Mouse (Mus musculus): ENCODE results near the gene Atp2b4. TPM values are rescaled to one million over a fixed set of nuclear protein-coding genes. Genes with fewer than 3 reads are reported as not detected.
"Not testable (repeated sequence)": the region's sequence is repeated elsewhere in the genome, so short reads cannot be mapped to it uniquely, and the experiment has no call there.

Gene Atp2b4
- total RNA-seq, 4 experiments from 2014 or later, result 32.1 to 71.7 (median 45.6) TPM

DNA sequence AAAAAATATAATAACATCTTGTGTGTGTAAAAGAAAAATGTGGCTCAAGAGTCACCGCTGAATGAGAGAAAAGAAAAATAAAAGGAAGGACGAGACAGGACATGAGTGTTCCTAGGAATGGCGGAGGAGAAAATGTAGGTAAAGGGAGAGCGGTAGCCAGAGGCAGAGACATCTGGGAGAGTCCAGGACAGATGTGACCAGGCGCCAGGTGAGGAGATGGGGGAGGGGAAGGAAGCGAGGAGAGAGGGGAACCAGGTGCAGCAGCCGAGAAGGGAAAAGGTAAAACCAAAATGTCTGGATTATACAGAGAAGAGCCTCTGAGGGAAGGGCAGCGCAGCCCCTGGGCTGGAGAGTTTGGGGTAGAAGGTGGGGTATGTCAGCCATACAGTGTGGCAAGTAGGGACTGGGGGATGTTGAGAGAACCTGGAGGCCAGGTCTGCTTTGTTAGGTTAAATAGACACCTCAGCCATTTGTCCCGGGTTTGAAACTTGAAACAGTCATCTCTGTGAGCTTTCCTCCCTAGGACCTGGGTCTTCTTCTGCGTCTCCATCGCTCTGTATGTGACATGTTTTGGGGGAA is 107.2 kb downstream of the Atp2b4 start:
- DNase-seq, result no peak

DNA sequence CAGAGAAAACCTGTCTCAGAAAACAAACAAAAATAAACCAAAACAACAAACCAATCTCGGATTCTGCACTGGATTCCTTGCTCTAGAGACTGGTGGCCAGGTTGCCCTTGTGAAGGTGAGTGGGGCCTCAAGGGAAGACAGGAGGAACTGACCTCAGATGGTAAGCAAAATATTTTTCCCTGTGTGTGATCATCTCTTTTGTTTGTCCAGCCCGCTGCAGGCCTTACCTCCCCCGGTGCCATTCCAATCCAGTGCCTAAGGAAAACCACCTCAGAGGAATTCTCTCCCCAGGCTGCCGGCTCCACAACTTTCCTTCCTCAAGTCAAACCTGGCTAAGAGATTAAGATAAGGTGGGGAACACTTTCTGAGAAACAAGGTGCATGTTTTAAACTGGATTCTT is 108.6 kb downstream of the Atp2b4 start:
- DNase-seq, result no peak

DNA sequence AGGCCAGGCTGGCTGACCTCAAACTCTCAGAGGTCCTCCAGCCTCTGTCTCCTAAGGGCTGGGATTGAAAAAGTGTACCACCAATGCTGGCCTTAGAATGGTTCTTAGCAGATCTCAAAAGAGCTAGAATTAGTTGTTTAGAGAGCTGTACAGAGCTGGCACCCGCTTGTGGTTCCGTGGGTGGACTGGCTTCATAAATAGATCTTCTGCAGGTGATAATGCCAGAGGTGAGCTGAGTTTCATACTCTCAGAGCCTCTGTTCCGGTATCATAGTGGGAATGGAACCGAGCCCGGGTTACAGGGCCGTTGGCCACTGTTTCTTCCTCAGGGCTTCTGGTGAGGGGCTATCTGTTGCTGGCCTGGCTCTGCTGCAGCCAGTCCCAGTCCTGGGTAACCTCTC is 109.8 kb downstream of the Atp2b4 start:
- DNase-seq, result no peak

DNA sequence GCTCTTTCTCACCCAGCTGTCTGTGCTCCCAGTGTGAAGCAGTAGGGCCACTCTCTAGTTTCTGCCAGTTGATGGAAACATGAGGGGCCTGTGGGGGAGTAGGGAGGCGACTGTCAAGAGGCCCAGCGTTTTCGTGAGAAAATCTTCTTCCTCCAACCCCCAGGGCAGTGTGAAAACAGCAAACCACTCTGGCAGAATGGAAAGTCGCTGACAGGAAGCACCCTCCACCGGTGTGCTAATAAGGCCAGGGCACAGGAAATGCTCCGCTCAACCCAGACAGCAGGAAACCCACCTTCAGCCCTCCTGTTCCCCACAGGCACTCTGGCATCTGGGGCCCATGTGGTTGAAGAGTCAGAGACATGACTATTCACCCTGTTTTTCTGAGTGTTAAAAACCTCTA is 110.9 kb downstream of the Atp2b4 start, which contains the start of gene Lax1:
Gene Lax1, minus strand, starts transcription at position 212 of the 400 bp plus-strand sequence.
- DNase-seq, result no peak

DNA sequence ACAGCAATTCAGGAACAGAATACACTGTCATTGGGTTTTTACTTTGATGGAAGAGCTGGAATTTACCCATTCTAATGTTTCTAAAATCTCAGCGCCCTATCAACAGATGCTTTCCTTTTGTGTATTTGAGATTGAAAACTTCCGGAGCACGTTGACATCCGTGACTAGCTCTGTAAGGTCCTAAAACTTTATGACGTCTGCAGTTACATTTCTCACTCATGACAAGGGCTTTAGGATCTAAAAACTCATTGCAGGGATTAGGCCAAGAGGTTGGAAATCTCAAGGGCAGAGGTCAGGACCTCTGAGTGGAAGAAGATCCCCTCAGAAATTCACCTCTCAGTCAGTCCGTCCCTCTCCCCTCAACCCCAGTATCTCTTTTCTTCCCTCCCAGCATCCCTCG is 112.5 kb downstream of the Atp2b4 start:
- no peak for DNase-seq

DNA sequence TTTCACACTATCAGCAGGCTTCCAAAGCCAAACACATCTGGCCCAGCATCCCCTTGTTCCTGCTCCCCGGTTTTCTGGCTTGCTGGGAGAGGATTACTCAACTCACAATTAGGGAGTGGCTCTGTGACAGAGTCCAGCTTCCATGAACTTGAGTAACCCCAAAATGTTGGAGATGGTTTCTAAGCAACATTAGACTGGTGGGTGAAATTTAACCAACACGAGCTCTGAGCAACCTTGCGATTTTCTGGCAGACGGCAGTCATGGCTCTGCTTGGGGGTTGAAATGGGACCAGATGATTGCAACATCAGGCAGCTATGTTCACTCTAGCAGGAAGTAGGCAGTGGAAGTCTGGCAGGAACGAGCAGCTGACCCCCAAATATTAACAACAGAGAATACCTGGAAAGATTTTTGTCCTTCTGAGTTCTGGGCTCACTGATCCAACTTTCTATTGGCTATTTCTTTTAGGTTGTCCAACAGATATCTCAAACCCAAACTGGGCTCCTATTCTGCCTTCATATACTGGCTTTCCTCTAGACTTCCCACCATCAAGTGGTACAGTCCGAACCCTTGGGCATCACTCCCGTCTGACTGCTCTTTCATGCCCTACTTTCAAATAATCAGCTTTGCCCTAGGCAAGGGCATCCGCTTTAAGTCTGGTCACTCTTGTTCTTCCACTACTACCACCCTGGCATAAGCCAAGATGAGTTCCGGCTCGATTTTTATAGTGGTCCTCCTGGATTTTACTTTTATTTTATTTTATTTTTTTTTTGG is 114.9 kb downstream of the Atp2b4 start:
- DNase-seq, result peak; percentile 49

DNA sequence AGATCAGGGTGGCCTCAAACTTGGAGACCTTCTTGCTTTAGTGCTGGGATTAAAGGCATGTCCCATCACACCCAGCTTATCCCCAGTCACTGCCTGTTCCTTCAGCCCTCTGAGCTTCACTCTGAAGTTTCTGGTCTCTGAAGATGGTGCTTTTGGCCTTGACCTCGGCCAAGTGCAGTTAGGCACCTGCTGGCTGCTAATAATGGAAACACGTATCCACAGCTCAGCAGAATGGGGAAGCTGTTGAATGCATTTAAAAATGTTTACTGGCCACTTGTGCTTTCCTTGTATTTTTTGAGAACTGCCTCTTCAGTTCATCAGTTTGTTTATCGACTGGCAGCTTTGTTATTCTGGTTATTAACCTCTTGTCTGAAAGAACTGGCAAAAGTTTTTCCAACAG is 129.0 kb downstream of the Atp2b4 start:
- DNase-seq, result no peak

DNA sequence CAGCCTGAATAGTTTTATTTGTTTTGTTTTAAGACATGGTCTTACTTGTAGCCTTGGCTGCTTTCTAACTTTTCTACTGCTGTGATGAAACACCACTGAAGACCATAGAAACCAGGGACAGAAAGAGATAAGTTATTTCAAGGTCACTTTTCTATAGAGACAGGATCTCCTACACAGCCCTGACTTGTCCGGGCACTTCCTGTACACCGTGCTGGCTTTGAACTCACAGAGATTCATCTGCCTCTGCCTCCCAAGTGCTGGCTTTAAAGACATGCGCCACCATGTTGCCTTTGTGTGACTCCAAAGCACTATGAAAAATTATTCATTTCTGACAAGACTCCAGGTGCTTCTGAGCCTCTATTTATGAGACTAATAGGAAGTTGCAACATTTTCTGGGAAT is 129.6 kb downstream of the Atp2b4 start:
- DNase-seq, result no peak

DNA sequence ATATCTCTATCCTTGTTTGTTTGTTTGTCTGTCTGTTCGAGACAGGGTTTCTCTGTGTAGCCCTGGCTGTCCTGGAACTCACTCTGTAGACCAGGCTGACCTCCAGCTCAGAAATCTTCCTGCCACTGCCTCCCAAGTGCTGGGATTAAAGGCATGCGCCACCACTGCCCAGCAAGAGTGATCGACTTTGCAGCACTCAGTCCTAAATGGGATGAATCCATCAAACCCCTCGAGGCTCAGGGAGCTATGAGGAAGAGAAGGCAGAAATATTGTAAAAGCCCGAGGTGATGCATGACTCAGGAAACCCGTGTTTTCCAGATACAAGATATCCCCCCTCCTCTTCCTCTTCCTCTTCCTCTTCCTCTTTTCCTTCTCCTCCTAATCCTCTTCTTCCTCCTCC is 130.1 kb downstream of the Atp2b4 start:
- no peak for DNase-seq

DNA sequence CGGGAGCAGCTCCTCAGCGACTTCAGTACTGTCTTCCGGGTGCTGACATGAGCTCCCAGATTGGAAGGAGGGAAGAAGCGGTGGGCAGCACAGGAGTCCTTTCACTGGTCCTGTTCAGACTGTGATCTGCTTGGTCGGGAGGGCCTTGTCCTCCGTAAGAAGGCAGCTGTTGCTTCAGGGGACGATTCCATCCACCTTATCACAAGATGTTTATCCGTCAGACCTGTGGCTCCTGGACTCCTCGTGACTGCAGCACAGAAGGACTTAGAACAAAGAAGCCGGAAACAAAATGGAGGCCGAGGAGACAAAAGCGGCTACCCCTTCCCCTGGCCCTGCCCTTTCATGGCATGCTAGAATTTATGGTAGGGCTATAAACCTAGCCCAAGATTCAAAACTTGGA is 130.7 kb downstream of the Atp2b4 start:
- DNase-seq, result no peak

DNA sequence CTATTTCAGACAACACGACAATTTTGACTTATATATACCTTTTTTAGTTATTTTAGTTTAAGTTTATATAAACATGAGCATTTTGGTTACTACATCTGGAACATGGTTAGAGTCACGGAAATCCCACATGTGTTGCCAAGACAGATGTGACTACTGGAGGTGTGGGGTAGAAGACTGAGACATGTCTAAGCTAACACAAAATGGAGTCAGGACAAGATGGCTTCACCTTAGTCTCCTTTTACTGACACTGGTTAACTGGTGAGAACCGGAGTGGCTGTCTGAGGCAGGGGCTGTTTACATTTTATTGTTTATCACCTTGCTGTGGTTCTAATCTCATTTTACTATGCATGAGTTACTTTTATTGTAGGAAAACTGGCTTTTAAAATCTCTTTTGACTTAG is 132.2 kb downstream of the Atp2b4 start:
- DNase-seq, result no peak

DNA sequence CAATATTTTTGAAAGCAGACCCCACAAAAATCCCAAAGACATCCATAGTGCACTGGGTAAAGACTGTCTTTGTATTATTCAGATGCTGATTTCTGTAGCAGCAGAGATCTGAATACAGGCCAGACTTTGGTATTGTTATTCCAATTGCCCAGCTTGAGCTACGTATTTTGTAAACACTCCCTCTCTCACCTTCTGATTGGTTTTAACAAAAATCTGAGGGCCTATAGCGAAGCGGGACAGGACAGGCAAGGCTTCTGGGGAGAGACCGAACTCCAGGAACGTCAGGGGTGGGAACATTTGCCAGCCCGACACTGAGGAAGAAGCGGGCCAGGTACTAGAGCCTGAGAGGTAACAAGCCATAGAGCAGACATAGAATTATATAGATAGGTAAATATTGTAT is 133.1 kb downstream of the Atp2b4 start:
- DNase-seq, result no peak

DNA sequence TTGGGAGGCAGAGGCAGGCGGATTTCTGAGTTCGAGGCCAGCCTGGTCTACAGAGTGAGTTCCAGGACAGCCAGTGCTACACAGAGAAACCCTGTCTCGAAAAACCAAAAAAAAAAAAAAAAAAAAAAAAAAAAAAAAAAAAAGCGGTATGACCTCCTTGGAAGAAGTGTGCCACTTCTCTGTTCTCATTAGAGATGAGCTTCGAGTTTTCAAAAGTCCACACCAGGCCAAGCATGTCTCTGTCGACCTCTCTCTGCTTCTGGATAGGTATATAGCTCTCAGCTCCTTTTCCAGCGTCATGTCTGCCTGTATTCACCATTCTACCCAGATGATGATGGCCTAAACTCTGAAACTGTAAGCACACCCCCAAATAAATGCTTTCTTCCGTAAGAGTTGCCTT is 135.1 kb downstream of the Atp2b4 start:
- DNase-seq, result not testable (repeated sequence)

DNA sequence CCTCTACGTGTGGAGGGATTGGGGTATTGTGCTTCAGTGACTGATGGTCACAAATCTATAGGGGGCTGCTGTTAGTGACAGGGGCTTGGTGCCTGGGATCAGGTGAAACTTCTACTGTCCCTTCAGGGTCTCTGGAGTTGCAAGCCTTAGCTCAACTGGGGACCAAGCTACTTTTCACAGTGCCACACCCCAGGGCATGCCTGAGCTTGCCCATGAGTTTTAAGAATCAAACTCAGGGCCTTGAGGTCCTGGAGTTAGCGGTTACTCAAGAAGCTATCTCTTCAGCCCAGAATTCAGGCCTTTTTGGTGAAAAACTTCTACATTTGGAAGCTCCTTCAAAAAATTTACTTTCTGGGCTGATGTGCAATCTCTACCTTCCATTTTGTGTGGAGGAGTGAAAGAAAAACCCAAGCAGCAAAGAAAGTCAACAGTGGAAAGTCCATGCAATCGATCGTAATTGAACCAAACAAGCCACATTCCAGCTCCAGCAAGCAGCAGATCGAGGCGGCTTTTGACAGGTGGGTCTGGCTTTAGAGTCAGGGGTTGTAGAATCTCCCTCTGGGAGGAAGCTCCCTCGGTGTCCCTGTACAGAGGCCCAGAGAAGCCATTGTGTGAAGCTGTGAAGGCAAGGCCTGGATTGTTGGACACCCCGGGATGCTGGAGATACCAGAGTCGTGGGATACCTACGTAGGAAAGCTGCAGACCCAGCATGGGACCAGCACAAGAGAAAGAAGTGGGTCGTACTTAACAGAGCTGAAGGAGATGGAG is 136.5 kb downstream of the Atp2b4 start:
- no peak for DNase-seq

DNA sequence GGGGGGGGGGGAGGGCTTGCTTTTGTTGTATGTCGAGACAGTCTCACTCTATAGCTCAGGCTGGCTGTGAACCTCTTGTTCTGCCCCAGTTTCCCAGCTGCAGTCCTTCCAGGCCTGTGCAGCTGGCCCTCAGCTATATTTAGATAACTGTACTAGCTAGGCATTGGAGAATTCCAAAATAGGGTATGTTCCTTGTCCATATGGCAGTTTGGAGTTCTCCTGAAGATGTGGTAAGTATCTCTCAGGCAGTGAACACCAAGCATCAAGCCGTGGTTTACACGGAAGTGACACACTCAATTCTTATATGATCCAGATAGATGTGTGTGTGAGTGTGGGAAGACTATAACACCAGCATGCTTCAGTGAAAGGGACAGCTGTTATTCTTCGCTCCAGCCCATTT is 137.4 kb downstream of the Atp2b4 start:
- no peak for DNase-seq

DNA sequence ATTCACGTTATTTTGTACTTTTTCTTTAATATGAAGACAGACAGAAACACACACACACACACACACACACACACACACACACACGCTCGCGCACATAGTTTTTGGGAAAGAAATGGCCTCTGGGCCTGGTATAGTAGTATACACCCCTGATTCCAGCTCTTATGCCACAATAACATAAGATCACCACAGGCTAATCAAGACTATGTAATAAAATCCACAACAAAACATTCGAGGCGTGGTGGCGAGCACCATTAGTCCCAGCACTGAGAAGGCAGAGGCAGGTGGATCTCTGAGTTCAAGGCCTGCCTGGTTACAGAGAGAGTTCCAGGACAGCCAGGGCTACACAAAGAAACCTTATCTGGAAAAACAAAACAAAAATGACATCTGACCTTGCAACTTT is 137.9 kb downstream of the Atp2b4 start:
- no peak for DNase-seq

DNA sequence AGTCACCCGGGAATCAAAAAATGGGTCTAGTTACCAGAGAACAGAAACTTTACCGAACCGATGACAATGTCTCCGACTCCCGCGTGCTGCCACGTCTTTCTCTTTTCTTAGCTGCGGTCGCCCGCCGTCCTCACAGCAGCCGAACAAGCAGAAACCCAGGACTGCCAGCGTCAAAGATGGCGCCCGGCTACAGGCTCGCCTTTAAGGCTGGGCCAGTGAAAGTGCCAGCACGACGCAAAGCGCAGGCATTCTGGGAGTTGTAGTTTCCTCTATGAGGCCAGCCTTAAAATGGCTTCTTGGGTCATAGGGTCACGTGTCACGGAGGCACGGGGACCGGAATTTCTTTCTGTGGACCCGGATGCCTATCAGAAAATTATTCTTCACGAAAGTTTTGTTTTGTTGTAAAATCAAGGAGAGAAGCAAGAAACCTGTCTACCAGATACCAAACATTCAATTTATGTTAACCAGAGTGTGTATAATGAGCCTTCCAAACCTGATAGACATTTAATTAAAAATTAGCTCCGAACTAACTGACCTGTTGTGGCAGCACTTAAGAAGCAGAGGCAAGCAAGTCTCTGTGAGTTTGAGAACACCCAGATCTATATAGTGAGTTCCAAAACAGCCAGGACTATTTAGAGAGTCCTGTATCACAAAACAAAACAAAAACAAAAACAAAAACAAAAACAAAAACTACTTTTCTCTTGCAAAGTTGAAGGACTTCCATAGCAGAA is 139.5 kb downstream of the Atp2b4 start, which contains the start of gene Gm38394:
Gene Gm38394, minus strand, starts transcription at position 116 of the 731 bp plus-strand sequence.
- DNase-seq, result peak; percentile 91

DNA sequence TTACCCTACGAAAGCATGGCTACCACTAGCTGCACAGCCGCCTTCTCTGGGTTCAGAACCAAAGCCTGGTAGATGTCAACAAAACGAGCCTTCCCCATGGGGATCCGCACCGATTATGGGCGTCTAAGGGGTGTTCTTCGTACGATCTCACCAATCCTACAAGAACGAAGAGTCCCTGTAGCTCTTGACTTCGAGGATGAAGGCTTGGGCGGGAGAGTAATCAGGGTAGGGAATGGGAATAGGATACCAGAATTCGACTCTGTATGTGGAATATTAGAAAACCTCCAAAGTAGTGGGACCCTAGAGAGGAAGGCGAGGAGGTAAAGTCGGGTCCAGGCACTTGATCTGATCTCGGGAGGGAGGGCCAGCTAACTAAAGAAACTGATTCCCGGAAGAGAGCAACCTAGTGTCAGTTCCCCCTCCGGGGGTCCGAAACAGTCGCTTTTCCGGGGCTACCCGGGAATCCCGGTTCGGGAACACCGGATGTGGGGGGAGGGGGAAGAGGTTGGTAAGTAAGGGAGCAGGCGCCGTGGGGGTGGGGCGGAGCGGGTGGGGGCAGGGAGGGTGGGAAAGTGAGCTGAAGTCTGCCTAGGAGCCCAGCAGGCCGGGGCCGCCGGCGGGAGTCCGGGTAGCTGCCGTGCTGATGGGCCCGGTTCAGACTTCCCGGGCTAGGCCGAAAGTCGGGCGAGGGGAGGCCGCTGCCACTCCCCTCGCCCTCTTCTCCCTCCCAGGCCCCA is 140.2 kb downstream of the Atp2b4 start, which contains the start of gene Zbed6:
Gene Zbed6, minus strand, starts transcription at position 420 of the 737 bp plus-strand sequence.
- peak; percentile 57 for DNase-seq

DNA sequence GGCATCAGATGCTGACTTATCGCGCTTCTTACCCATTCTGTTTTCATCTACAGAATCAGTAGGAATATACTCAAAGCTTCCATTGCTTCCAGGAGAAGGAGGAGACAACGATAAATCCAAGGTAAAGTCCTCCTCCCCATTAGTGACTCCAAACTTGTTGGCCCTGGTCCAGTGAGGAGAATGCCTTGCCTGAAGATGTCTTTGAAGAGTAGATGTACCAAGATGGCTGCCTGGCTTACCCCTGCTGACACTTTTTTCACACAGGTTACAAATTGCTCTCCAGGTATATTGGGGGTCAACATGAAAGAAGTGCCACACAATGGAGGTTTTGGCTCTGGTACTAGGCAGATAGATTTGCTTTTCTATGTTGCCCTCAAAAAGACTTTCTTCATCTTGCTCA is 142.0 kb downstream of the Atp2b4 start:
- DNase-seq, result no peak

DNA sequence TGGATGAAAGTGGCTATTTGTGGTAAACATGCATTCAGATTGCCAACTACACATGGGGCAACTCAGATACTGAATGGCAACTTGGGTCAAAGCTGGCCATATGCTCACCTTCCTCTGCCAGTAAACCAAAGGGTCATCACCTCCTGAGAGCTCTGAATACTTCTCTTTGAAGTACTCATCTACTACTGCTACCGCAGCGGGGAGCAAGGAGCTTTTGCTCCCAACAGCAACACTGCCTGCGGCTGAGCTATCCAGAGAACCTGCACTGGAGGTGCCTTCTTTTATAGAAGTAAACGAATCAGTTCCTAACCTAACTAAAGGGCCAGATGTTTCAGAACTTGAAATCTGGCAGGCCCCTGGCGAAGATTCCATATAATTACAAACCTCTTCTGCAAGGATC is 144.0 kb downstream of the Atp2b4 start:
- DNase-seq, result no peak

DNA sequence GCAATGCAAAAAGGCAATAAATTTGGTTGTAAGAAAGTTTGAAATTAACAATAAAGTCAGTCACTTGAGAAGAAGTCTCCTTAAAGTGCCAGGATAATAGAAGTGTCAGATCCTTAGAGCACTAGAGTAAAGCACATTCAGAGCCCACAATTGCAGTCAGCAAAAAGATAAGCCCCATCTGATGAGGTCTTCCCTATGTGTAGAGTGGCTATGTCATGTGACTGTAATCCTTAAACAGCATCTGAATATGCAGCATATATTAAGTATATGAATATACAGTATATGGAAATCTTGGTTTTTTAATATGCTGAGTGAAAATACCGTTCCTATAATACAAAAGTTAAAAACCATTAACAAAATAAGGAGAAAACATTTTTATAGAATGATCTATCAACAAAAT is 147.8 kb downstream of the Atp2b4 start:
- no peak for DNase-seq
